Mouse (Mus musculus) CH12.LX (cell line): ENCODE results near the gene Ddost. TPM values are rescaled to one million over a fixed set of nuclear protein-coding genes. Genes with fewer than 3 reads are reported as not detected.

ENCODE experiments used
- DNase-seq: peaks from one replicate; pipeline ENCODE4 v3.0.0-alpha.2; 2013; ENCODE audit errors: extremely low read depth
- H3K27ac ChIP-seq: 2 replicates; pipeline ENCODE4 v1.5.1; 2012; ENCODE audit warnings: low read depth, mild to moderate bottlenecking, control low read depth, moderate library complexity; ENCODE audit not compliant: insufficient read depth
- H3K27me3 ChIP-seq: replicated peaks from 2 replicates; pipeline ENCODE3; 2012; ENCODE audit warnings: inconsistent platforms
- H3K36me3 ChIP-seq, 2 experiments: replicated peaks in 1 of 2; 2 replicates each; pipeline versions ENCODE3 to v1.6.1; 2012; ENCODE audit warnings: inconsistent platforms in 1 of 2, low read length in 1 of 2, mild to moderate bottlenecking in 1 of 2, mixed read lengths in 1 of 2, moderate library complexity in 1 of 2; ENCODE audit not compliant: control insufficient read depth in 1 of 2, insufficient read depth in 1 of 2
- H3K4me1 ChIP-seq, 2 experiments: 2 replicates each; pipeline ENCODE4 v1.6.1; 2012; ENCODE audit warnings: inconsistent platforms in 1 of 2, moderate library complexity in 1 of 2; ENCODE audit not compliant: insufficient read depth in 2 of 2, control insufficient read depth in 1 of 2
- H3K4me2 ChIP-seq: 2 replicates; pipeline ENCODE4 v1.6.1; 2012; ENCODE audit warnings: low read depth, mild to moderate bottlenecking, control low read depth; ENCODE audit not compliant: poor library complexity, insufficient read depth, severe bottlenecking
- H3K4me3 ChIP-seq, 3 experiments: fragments of 150-350 bp in 1 of 3; sonication (generic) in 1 of 3; replicated peaks in 1 of 3; 2 replicates each; pipeline versions ENCODE3 to v1.5.1; 2011 to 2012; ENCODE audit warnings: low read depth in 2 of 3, low read length in 2 of 3, mild to moderate bottlenecking in 2 of 3, moderate library complexity in 2 of 3, control low read depth in 1 of 3, improper control_type of control experiment in 1 of 3, inconsistent platforms in 1 of 3, mixed read lengths in 1 of 3; ENCODE audit not compliant: poor library complexity in 1 of 3
- H3K79me2 ChIP-seq: replicated peaks from 2 replicates; pipeline ENCODE4 v1.6.1; 2012; ENCODE audit warnings: mild to moderate bottlenecking, moderate library complexity; ENCODE audit not compliant: control insufficient read depth, poor library complexity, insufficient read depth, severe bottlenecking; ENCODE audit errors: extremely low read depth
- H3K9ac ChIP-seq: 2 replicates; pipeline ENCODE4 v1.6.1; 2012; ENCODE audit warnings: low read depth, mild to moderate bottlenecking, control low read depth, moderate library complexity; ENCODE audit not compliant: insufficient read depth
- H3K9me3 ChIP-seq: replicated peaks from 2 replicates; pipeline ENCODE3; 2012; ENCODE audit warnings: low read length, inconsistent platforms, mixed read lengths
- ELF1 ChIP-seq: IDR thresholded peaks from 2 replicates; pipeline ENCODE4 v1.6.1; 2014; ENCODE audit warnings: low read depth, mild to moderate bottlenecking, inconsistent platforms, low read length, improper control_type of control experiment
- GABPA ChIP-seq: IDR thresholded peaks from 2 replicates; pipeline ENCODE4 v1.6.1; 2012; ENCODE audit warnings: low read depth, low read length, improper control_type of control experiment, inconsistent platforms; ENCODE audit not compliant: insufficient replicate concordance
- HCFC1 ChIP-seq: IDR thresholded peaks from 2 replicates; pipeline ENCODE4 v1.6.1; 2012; ENCODE audit warnings: low read depth, mild to moderate bottlenecking, inconsistent platforms, low read length, improper control_type of control experiment
- JUND ChIP-seq: conservative IDR thresholded peaks from 2 replicates; pipeline ENCODE4 v1.6.1; 2011; ENCODE audit warnings: low read depth, low read length, improper control_type of control experiment
- MAFK ChIP-seq: IDR thresholded peaks from 2 replicates; pipeline ENCODE4 v1.6.1; 2011; ENCODE audit warnings: low read length, improper control_type of control experiment; ENCODE audit not compliant: insufficient replicate concordance
- NELFE ChIP-seq: IDR thresholded peaks from 2 replicates; pipeline ENCODE4 v1.6.1; 2011; ENCODE audit warnings: low read depth, low read length, improper control_type of control experiment
- POLR2A ChIP-seq: IDR thresholded peaks from 2 replicates; pipeline ENCODE4 v1.6.1; 2011; ENCODE audit warnings: low read depth, mild to moderate bottlenecking, improper control_type of control experiment, low read length
- RCOR1 ChIP-seq: conservative IDR thresholded peaks from 2 replicates; pipeline ENCODE4 v1.6.1; 2012; ENCODE audit warnings: low read depth, mild to moderate bottlenecking, inconsistent platforms, low read length, improper control_type of control experiment
- ZKSCAN1 ChIP-seq: IDR thresholded peaks from 2 replicates; pipeline ENCODE4 v1.6.1; 2012; ENCODE audit warnings: low read depth, inconsistent platforms, low read length, improper control_type of control experiment, borderline replicate concordance
- ZMIZ1 ChIP-seq: IDR thresholded peaks from 2 replicates; pipeline ENCODE4 v1.6.1; 2012; ENCODE audit warnings: low read depth, mild to moderate bottlenecking, inconsistent platforms, low read length, improper control_type of control experiment
- dilution Hi-C: fragments of 300-500 bp; cut with MboI; formaldehyde crosslinking; loops from 2 replicates; pipeline ENCODE4 v1.14.3; 2020; ENCODE audit warnings: low sequenced_read_pairs; ENCODE audit not compliant: extremely low pct_unique_long_range_greater_than_20kb, extremely low pct_ligation_motif_present
- in situ Hi-C: fragments of 300-500 bp; cut with MboI; formaldehyde crosslinking; loops from 3 replicates; pipeline ENCODE4 v1.14.3; 2019; ENCODE audit warnings: low sequenced_read_pairs, low pct_ligation_motif_present, low pct_unique_long_range_greater_than_20kb, mixed read lengths
- polyA plus RNA-seq: library from polyadenylated mRNA; unstranded; fragments of >175 nt; gene quantifications from 2 replicates; pipeline ENCODE4 v1.2.1, GENCODE M21; 2012; ENCODE audit warnings: low read depth; ENCODE audit not compliant: insufficient read length
- total RNA-seq, 2 experiments: library from RNA; depleted of rRNA; stranded (reverse); fragments of 300-350 nt in 1 of 2; fragments of >200 nt in 1 of 2; gene quantifications; 2 replicates each; pipeline ENCODE4 v1.2.3; 2012 to 2014

Gene Ddost
- total and polyA plus RNA-seq, 3 experiments: 163 to 186 (median 164) TPM

- dilution Hi-C loops: no loop called here
- no peak for TF ChIP-seq RCOR1
- TF ChIP-seq ZMIZ1: no peak
- no peak for TF ChIP-seq MAFK
- no peak for TF ChIP-seq POLR2A
- no peak for TF ChIP-seq JUND
- TF ChIP-seq NELFE: no peak
- no peak for TF ChIP-seq ZKSCAN1
- no peak for TF ChIP-seq HCFC1
Measured at GRCm38 (mm10) chr4:138321488-138321887, 17.0 kb downstream of the Ddost start.

DNA sequence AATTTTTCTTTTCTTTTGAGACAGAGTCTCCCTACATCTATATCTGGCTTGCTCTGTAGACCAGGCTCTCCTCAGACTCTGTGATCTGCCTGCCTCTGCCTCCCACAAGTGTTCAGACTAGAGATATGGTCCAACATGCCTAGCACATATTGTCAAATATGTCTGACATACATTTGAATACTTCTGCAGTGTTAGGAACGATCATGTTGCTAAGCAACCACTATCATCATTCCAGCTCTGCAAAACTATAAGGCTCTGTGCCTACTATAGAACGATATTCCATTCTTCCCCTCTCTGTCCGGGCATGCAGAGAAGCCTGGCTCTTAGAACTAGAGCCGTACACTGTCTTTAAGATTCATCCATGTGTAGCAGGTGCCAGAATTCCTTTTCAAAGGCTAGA lies 18.2 kb downstream of the Ddost start:
- Histone ChIP-seq H3K36me3 (peaks cover 0 to 6% of the 10 kb centered on the region in 2 experiments), H3K9ac (no peak overlapping the region), H3K9me3 (peaks cover under 1% of the 10 kb centered on the region), H3K4me3 (no peak overlapping the region), H3K4me1 (peaks cover 0 to 6% of the 10 kb centered on the region in 2 experiments; a peak in 2 of 4 replicates), H3K27ac (no peak overlapping the region), H3K4me2 (no peak overlapping the region), H3K27me3 (peaks cover 4% of the 10 kb centered on the region), H3K79me2 (no peaks in the 10 kb centered on the region)
- DNase-seq: no peak
- dilution Hi-C loops (no loop called here), in situ Hi-C loops (loop anchor here (10.0 to 25.0 kb wide), 2 partner anchors 52 to 360 kb away; no protein-coding TSS in a partner anchor)
- TF ChIP-seq GABPA (no peak), ELF1 (no peak)

More at GRCm38 (mm10) chr4:138321488-138321887, 17.0 kb downstream of the Ddost start:
- Histone ChIP-seq H3K27ac (no peak overlapping the region), H3K27me3 (peaks cover 4% of the 10 kb centered on the region), H3K4me2 (no peak overlapping the region), H3K79me2 (no peaks in the 10 kb centered on the region), H3K4me3 (no peak overlapping the region), H3K9ac (no peak overlapping the region), H3K36me3 (peaks cover 0 to 16% of the 10 kb centered on the region in 2 experiments), H3K9me3 (peaks cover 1% of the 10 kb centered on the region), H3K4me1 (peaks cover 0 to 3% of the 10 kb centered on the region in 2 experiments; a peak in 2 of 4 replicates)
- in situ Hi-C loops: loop anchor here (10.0 to 25.0 kb wide), 2 partner anchors 53 to 359 kb away; no protein-coding TSS in a partner anchor
- no peak for DNase-seq

DNA sequence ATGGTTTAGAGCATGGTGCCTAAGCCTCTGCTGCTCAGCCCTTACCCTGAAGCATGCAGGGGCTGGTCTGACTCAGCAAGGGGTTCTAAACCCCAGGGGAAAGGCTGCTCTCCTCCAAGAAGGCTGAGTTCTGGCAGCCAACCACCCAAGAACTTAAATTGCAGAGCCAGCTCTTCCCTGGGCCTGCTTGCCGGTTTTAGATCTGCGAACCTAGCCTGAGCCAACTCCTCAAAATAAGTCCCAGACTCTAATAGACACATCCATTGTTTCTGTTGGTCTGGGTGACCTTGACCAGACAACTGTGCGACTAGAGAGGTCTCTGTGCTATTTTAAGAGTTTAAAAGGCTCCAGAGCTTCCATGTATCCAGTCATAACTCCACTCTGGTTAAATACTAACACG lies 19.2 kb downstream of the Ddost start:
- Histone ChIP-seq H3K36me3 (peaks cover 0 to 2% of the 10 kb centered on the region in 2 experiments), H3K79me2 (no peaks in the 10 kb centered on the region), H3K4me1 (peaks cover 0 to 6% of the 10 kb centered on the region in 2 experiments; a peak in 2 of 4 replicates), H3K9ac (no peak overlapping the region), H3K9me3 (peaks cover 9% of the 10 kb centered on the region), H3K4me2 (no peak overlapping the region), H3K27me3 (peaks cover 7% of the 10 kb centered on the region), H3K27ac (no peak overlapping the region), H3K4me3 (no peak overlapping the region)
- no peak for TF ChIP-seq HCFC1
- no peak for DNase-seq
- dilution Hi-C loops (no loop called here), in situ Hi-C loops (loop anchor here (10.0 to 25.0 kb wide), 2 partner anchors 51 to 361 kb away; no protein-coding TSS in a partner anchor)
